Mouse (Mus musculus) embryonic fibroblast, embryonic 13.5 days (primary cell): ENCODE results near the gene Disp2.

Source experiments
- CTCF ChIP-seq: IDR thresholded peaks from 2 replicates; pipeline ENCODE4 v1.5.1; 2011; ENCODE audit warnings: mild to moderate bottlenecking, control low read depth, low read length, moderate library complexity, borderline replicate concordance; ENCODE audit not compliant: insufficient read depth
- POLR2A ChIP-seq: IDR thresholded peaks from 2 replicates; pipeline ENCODE4 v1.6.1; 2011; ENCODE audit warnings: low read depth, mild to moderate bottlenecking, control low read depth, low read length, moderate library complexity

DNA sequence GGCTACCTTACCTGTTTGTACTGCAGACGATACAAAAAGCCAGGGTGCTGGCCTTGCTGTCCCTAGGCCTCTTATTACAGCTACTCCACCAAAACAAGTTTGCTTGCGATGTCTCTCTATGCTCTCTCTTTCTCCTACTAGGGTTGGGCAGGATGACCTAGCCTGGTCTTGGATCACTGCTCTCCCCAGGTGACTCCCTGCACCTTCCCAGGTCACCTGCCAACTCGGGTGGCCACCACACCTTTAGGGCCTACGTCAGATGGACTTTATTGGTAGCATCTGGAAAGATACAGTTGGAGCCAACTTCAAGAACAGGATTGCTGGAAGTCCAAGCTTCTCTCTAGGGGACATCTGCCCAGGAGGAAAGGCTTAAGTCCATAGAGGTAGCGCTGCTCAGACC lies 14.6 kb upstream of the Disp2 start:
- no peak for TF ChIP-seq POLR2A
- TF ChIP-seq CTCF: no peak
